Mouse (Mus musculus) c-Kit-positive CD71-positive TER-119-negative erythroid progenitor cells, embryonic 14.5 days (primary cell): ENCODE measurements at regions not wholly inside any gene's neighbourhood (a gene's known extent, or its start where the extent isn't known, plus 50 kb on each side); places are given as distances from the start of the nearest gene placed in this dataset.
"Not testable (repeated sequence)": the region's sequence is repeated elsewhere in the genome, so short reads cannot be mapped to it uniquely, and the experiment has no call there.

ENCODE experiments used
- DNase-seq: peaks from one replicate; pipeline ENCODE4 v3.0.0-alpha.2; 2013; ENCODE audit warnings: low read depth

- DNase-seq: no peak
Observed at GRCm38 (mm10) chr14:17057355-17057754, 238.4 kb upstream of the Rarb start.

- no peak for DNase-seq
Observed at GRCm38 (mm10) chr14:17055741-17056140, 236.8 kb upstream of the Rarb start.

GRCm38 (mm10) chr14:17054381-17054780 lies 235.4 kb upstream of the Rarb start:
- DNase-seq: no peak

GRCm38 (mm10) chr14:17046808-17047207 lies 227.9 kb upstream of the Rarb start:
- DNase-seq: no peak

- DNase-seq: no peak
Observed at GRCm38 (mm10) chr14:17045426-17046132, 226.6 kb upstream of the Rarb start.

- DNase-seq: no peak
Observed at GRCm38 (mm10) chr14:17020603-17021356, 201.8 kb upstream of the Rarb start.

GRCm38 (mm10) chr14:17012931-17013330 lies 194.0 kb upstream of the Rarb start:
- DNase-seq: no peak

GRCm38 (mm10) chr14:17012200-17012599 lies 193.2 kb upstream of the Rarb start:
- DNase-seq: no peak

- no peak for DNase-seq
Observed at GRCm38 (mm10) chr14:17005194-17006018, 186.4 kb upstream of the Rarb start.

GRCm38 (mm10) chr14:17004714-17005113 lies 185.8 kb upstream of the Rarb start:
- DNase-seq: no peak

- no peak for DNase-seq
Observed at GRCm38 (mm10) chr14:16996716-16997115, 177.8 kb upstream of the Rarb start.

GRCm38 (mm10) chr14:16970911-16971310 lies 152.0 kb upstream of the Rarb start:
- DNase-seq: not testable (repeated sequence)

GRCm38 (mm10) chr14:16964717-16965391 lies 145.9 kb upstream of the Rarb start:
- no peak for DNase-seq

- no peak for DNase-seq
Observed at GRCm38 (mm10) chr14:16962216-16962826, 143.4 kb upstream of the Rarb start.

GRCm38 (mm10) chr14:16957802-16958201 lies 138.8 kb upstream of the Rarb start:
- no peak for DNase-seq

GRCm38 (mm10) chr14:16954511-16955443 lies 135.8 kb upstream of the Rarb start:
- no peak for DNase-seq

GRCm38 (mm10) chr14:16948736-16949135 lies 129.8 kb upstream of the Rarb start:
- no peak for DNase-seq

GRCm38 (mm10) chr14:16944441-16944840 lies 125.5 kb upstream of the Rarb start:
- no peak for DNase-seq

- no peak for DNase-seq
Observed at GRCm38 (mm10) chr14:16943531-16943930, 124.6 kb upstream of the Rarb start.

GRCm38 (mm10) chr14:16927136-16927535 lies 108.2 kb upstream of the Rarb start:
- DNase-seq: no peak
